Comparison of ENCODE assay signal across 8 mouse cellular contexts in the genomic region with DNA sequence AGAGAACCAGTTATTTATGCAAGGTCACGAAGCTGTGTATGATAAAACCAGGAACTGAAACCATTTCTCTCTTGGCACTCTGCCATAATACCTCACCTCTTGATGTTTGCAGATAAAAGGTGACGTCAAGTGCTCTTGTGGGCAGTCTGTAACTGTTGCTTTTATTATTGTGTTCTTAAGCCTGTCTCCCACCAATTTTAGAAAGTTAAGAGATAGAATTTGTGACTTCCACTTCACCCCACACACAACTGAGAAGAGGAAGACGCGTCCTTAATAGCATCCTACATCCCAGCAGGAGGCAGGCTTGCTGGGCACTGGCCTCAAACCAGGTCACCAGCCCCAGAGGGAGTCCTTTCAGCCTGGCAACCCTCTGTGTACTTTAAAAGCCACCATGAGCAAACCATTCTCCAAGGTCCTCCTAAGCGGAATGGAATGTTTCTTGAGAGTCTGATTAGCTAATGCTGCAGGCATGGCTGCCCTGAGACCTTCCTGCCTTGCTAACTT. TPM values are rescaled to one million over a fixed set of nuclear protein-coding genes. Genes with fewer than 3 reads are reported as not detected.
DNase-seq lines count a peak whose midpoint lies in the region; ATAC-seq and TF ChIP-seq lines count a peak whose summit lies in the region.

No protein-coding gene starts in this region.

- intact Hi-C loops in heart, adult 2 months (cut with DNase I), result no loop called here

- no peaks in the 10 kb centered on the region for H3K36me3 ChIP-seq in heart, embryonic 13.5 days
- no peaks in the 10 kb centered on the region for H3K36me3 ChIP-seq in heart, adult 2 months (ENCODE audit: control insufficient read depth, insufficient read depth, low read length)
- no peaks in the 10 kb centered on the region for H3K36me3 ChIP-seq in intestine, postnatal 0 days (ENCODE audit: control insufficient read depth, insufficient read depth)
- H3K36me3 ChIP-seq in midbrain, embryonic 14.5 days (ENCODE audit: control insufficient read depth, insufficient read depth, low read length), result no peaks in the 10 kb centered on the region

- H3K9me3 ChIP-seq in heart, embryonic 13.5 days, result no peaks in the 10 kb centered on the region
- no peaks in the 10 kb centered on the region for H3K9me3 ChIP-seq in intestine, postnatal 0 days (ENCODE audit: control insufficient read depth)
- 0 out of 2 replicates have a peak, but pooled peaks cover 3% of the 10 kb centered on the region for H3K9me3 ChIP-seq in midbrain, embryonic 14.5 days (ENCODE audit: control insufficient read depth, low read length)

- no peak for DNase-seq in heart, adult 2 months
- DNase-seq in MN1 (ENCODE audit: low spot score), result peak; percentile 37
- peak; percentile 75 to 77 for DNase-seq in natural killer cell, adult 2 months (ENCODE audit: low spot score in 2 of 2)
- no peak for DNase-seq in midbrain, embryonic 14.5 days
- DNase-seq in layer of hippocampus, postnatal 10 days (ENCODE audit: low spot score in 2 of 2), result no peak
- DNase-seq in embryo, embryonic 10.5 days (ENCODE audit: low spot score), result no peak

- H3K4me1 ChIP-seq in heart, embryonic 13.5 days, result peaks cover 24% of the 10 kb centered on the region
- peaks cover 2% of the 10 kb centered on the region; the same call in 1 of the 2 replicates for H3K4me1 ChIP-seq in heart, adult 2 months (ENCODE audit: control insufficient read depth, insufficient read depth, low read length)
- H3K4me1 ChIP-seq in intestine, postnatal 0 days (replicated peaks; ENCODE audit: control insufficient read depth, insufficient read depth, low read length), result peaks cover 4% of the 10 kb centered on the region; the same call in 1 of the 2 replicates
- 0 out of 2 replicates have a peak, but pooled peaks cover 3% of the 10 kb centered on the region for H3K4me1 ChIP-seq in midbrain, embryonic 14.5 days (ENCODE audit: control insufficient read depth, insufficient read depth, low read length)

- WGBS in heart, embryonic 13.5 days, result 29% methylated on average over 5 of the region's 5 CpGs
- 22% methylated on average over 5 of the region's 5 CpGs for WGBS in heart, adult 2 months
- WGBS in intestine, postnatal 0 days, result 24% methylated on average over 5 of the region's 5 CpGs
- WGBS in midbrain, embryonic 14.5 days, result 32% methylated on average over 5 of the region's 5 CpGs

- H3K4me3 ChIP-seq in heart, embryonic 13.5 days, result no peak overlapping the region
- H3K4me3 ChIP-seq in heart, adult 2 months, result no peak overlapping the region
- no peak overlapping the region for H3K4me3 ChIP-seq in intestine, postnatal 0 days (ENCODE audit: low read depth, low read length)
- no peak overlapping the region for H3K4me3 ChIP-seq in midbrain, embryonic 14.5 days (replicated peaks; ENCODE audit: low read depth, low read length)

- TF ChIP-seq CTCF in heart, adult 2 months (IDR thresholded peaks at IDR 0.05), result no peak
- peak; percentile 29; the same call in 1 of the 2 replicates for TF ChIP-seq CTCF in intestine, postnatal 0 days (IDR thresholded peaks at IDR 0.05; ENCODE audit: low read depth)

- no peak for TF ChIP-seq POLR2A in heart, adult 2 months (IDR thresholded peaks at IDR 0.05; ENCODE audit: insufficient read depth, low read depth, low read length)

- H3K9ac ChIP-seq in heart, embryonic 13.5 days, result no peak overlapping the region
- H3K9ac ChIP-seq in heart, adult 2 months (ENCODE audit: low read depth, low read length), result no peak overlapping the region
- H3K9ac ChIP-seq in intestine, postnatal 0 days (ENCODE audit: low read depth, low read length), result no peak overlapping the region
- H3K9ac ChIP-seq in midbrain, embryonic 14.5 days (replicated peaks; ENCODE audit: low read length), result no peak overlapping the region

- H3K27ac ChIP-seq in heart, embryonic 13.5 days (replicated peaks), result 0 out of 2 replicates have a peak overlapping the region, but pooled peaks have one; percentile 32
- no peak overlapping the region for H3K27ac ChIP-seq in heart, adult 2 months
- no peak overlapping the region; the same call in 1 of the 2 replicates for H3K27ac ChIP-seq in intestine, postnatal 0 days (ENCODE audit: low read depth, low read length)
- no peak overlapping the region for H3K27ac ChIP-seq in midbrain, embryonic 14.5 days (replicated peaks; ENCODE audit: low read depth, low read length)

- no peak for TF ChIP-seq EP300 in heart, adult 2 months (IDR thresholded peaks at IDR 0.05; ENCODE audit: insufficient read depth, low read depth, low read length)

- no peak overlapping the region for H3K4me2 ChIP-seq in heart, embryonic 13.5 days
- H3K4me2 ChIP-seq in intestine, postnatal 0 days (replicated peaks; ENCODE audit: low read depth), result no peak overlapping the region
- no peak overlapping the region for H3K4me2 ChIP-seq in midbrain, embryonic 14.5 days (ENCODE audit: low read length)

- H3K79me2 ChIP-seq in heart, adult 2 months (replicated peaks; ENCODE audit: control insufficient read depth, insufficient read depth, low read length), result no peaks in the 10 kb centered on the region

- no peak for ATAC-seq in heart, embryonic 13.5 days (ENCODE audit: extremely low read depth, insufficient number of reproducible peaks, low FRiP score, low TSS enrichment)
- no peak for ATAC-seq in intestine, postnatal 0 days
- no peak for ATAC-seq in midbrain, embryonic 14.5 days (ENCODE audit: low FRiP score, low TSS enrichment)

- peaks cover 5% of the 10 kb centered on the region for H3K27me3 ChIP-seq in heart, embryonic 13.5 days (replicated peaks)
- H3K27me3 ChIP-seq in heart, adult 2 months (ENCODE audit: control insufficient read depth, insufficient read depth, low read length), result no peaks in the 10 kb centered on the region
- H3K27me3 ChIP-seq in intestine, postnatal 0 days (replicated peaks; ENCODE audit: control insufficient read depth, insufficient read depth, low read length), result 0 out of 2 replicates have a peak, but pooled peaks cover 3% of the 10 kb centered on the region
- H3K27me3 ChIP-seq in midbrain, embryonic 14.5 days (ENCODE audit: control insufficient read depth, insufficient read depth, low read length), result no peaks in the 10 kb centered on the region

RNA-seq across cellular contexts. Expression of a gene that starts 3.2 kb away (rescaled TPM):
- polyA plus RNA-seq in heart, embryonic 13.5 days (2015; fragmentation: Nextera tagmentation; extraction: Ambion mirVana), result 0.84 and 1.3 TPM in 2 replicates
- total RNA-seq in heart, adult 2 months (2021), result 10 to 100 TPM in 1 of 2 experiments, 1 to 10 TPM in 1; 7.4 to 10.5 TPM
- polyA plus RNA-seq in heart, adult 2 months (2012; rRNA removed), result 3.7 and 4.8 TPM in 2 replicates
- 3.5 and 4.0 TPM in 2 replicates for polyA plus RNA-seq in intestine, postnatal 0 days (2015; fragmentation: Nextera tagmentation; extraction: Ambion mirVana)
- polyA plus RNA-seq in midbrain, embryonic 14.5 days (2014; fragmentation: Nextera tagmentation; extraction: Ambion mirVana), result 7.1 and 7.2 TPM in 2 replicates
- 10 to 100 TPM; 67.7 to 73.0 TPM for total RNA-seq in layer of hippocampus, postnatal 10 days (2021)

Comparison
In these comparisons a context has a peak if more than half of its experiments do, and no peak if none do; other contexts are left out.
1. DNase-seq: peak in MN1 (single experiment) and natural killer cell, adult 2 months (2 of 2); none in heart, adult 2 months (0 of 2), midbrain, embryonic 14.5 days (single experiment), layer of hippocampus, postnatal 10 days (0 of 2) and embryo, embryonic 10.5 days (single experiment).